Mouse (Mus musculus): Measurements from ENCODE around the gene M1ap.
A peak's percentile ranks its signal among the peaks of the same experiment; 100 is the strongest.

The M1ap gene

GRCm38 (mm10) chr6:83006114-83006513 is 59.4 kb downstream of the M1ap start:
- no peak for DNase-seq (ENCODE audit: low spot score in 2 of 2)

- DNase-seq (ENCODE audit: low spot score in 2 of 2): peak in 1 of 2 experiments; percentile 32
Observed at GRCm38 (mm10) chr6:83008659-83009058, 62.0 kb downstream of the M1ap start.

GRCm38 (mm10) chr6:83010010-83010409 is 63.3 kb downstream of the M1ap start:
- no peak for DNase-seq (ENCODE audit: low spot score in 2 of 2)

GRCm38 (mm10) chr6:83011255-83011654 is 64.6 kb downstream of the M1ap start:
- no peak for DNase-seq (ENCODE audit: low spot score in 2 of 2)

GRCm38 (mm10) chr6:83011756-83012155 is 65.1 kb downstream of the M1ap start:
- no peak for DNase-seq (ENCODE audit: low spot score in 2 of 2)

GRCm38 (mm10) chr6:83013444-83013843 is 66.7 kb downstream of the M1ap start:
- DNase-seq (ENCODE audit: low spot score in 2 of 2): no peak

GRCm38 (mm10) chr6:83014482-83015466 is 68.1 kb downstream of the M1ap start:
- no peak for DNase-seq (ENCODE audit: low spot score in 2 of 2)

GRCm38 (mm10) chr6:83015749-83016148 is 69.0 kb downstream of the M1ap start:
- no peak for DNase-seq (ENCODE audit: low spot score in 2 of 2)

GRCm38 (mm10) chr6:83017190-83017589 is 70.5 kb downstream of the M1ap start:
- peak; percentile 81 to 86 for DNase-seq (ENCODE audit: low spot score in 2 of 2)

GRCm38 (mm10) chr6:83019044-83019443 is 72.3 kb downstream of the M1ap start:
- DNase-seq (ENCODE audit: low spot score in 2 of 2): no peak

- DNase-seq (ENCODE audit: low spot score in 2 of 2): no peak
Observed at GRCm38 (mm10) chr6:83020121-83020520, 73.4 kb downstream of the M1ap start.

GRCm38 (mm10) chr6:83020836-83021593 is 74.3 kb downstream of the M1ap start:
- DNase-seq (ENCODE audit: low spot score in 2 of 2): no peak

- no peak for DNase-seq (ENCODE audit: low spot score in 2 of 2)
Observed at GRCm38 (mm10) chr6:83023008-83023407, 76.3 kb downstream of the M1ap start.

GRCm38 (mm10) chr6:83023786-83024185 is 77.1 kb downstream of the M1ap start:
- DNase-seq (ENCODE audit: low spot score in 2 of 2): no peak

- no peak for DNase-seq (ENCODE audit: low spot score in 2 of 2)
Observed at GRCm38 (mm10) chr6:83024421-83024820, 77.7 kb downstream of the M1ap start.

GRCm38 (mm10) chr6:83025221-83025620 is 78.5 kb downstream of the M1ap start:
- no peak for DNase-seq (ENCODE audit: low spot score in 2 of 2)

GRCm38 (mm10) chr6:83027293-83027692 is 80.6 kb downstream of the M1ap start:
- DNase-seq (ENCODE audit: low spot score in 2 of 2): no peak

GRCm38 (mm10) chr6:83027706-83028105 is 81.0 kb downstream of the M1ap start:
- no peak for DNase-seq (ENCODE audit: low spot score in 2 of 2)

- no peak for DNase-seq (ENCODE audit: low spot score in 2 of 2)
Observed at GRCm38 (mm10) chr6:83029777-83030176, 83.1 kb downstream of the M1ap start.

GRCm38 (mm10) chr6:83031111-83031510 is 84.4 kb downstream of the M1ap start:
- no peak for DNase-seq (ENCODE audit: low spot score in 2 of 2)

GRCm38 (mm10) chr6:83031921-83032590 is 85.4 kb downstream of the M1ap start:
- DNase-seq (ENCODE audit: low spot score in 2 of 2): no peak

- DNase-seq (ENCODE audit: low spot score in 2 of 2): peak; percentile 29
Observed at GRCm38 (mm10) chr6:83032769-83033191, 86.1 kb downstream of the M1ap start.
